Mouse (Mus musculus) ES-Bruce4 (cell line): ENCODE results near the gene Cdk5rap3. TPM values are rescaled to one million over a fixed set of nuclear protein-coding genes. Genes with fewer than 3 reads are reported as not detected.

Experiments used
- H3K27ac ChIP-seq: 2 replicates; pipeline ENCODE4 v1.5.1; 2012; ENCODE audit warnings: low read length, inconsistent platforms; ENCODE audit not compliant: insufficient read depth
- H3K27me3 ChIP-seq: 2 replicates; pipeline ENCODE4 v1.6.1; 2012; ENCODE audit warnings: mild to moderate bottlenecking, low read length, inconsistent platforms; ENCODE audit not compliant: control insufficient read depth, poor library complexity, insufficient read depth, severe bottlenecking
- H3K36me3 ChIP-seq: 2 replicates; pipeline ENCODE4 v1.6.1; 2012; ENCODE audit warnings: inconsistent platforms, mild to moderate bottlenecking, low read length, moderate library complexity; ENCODE audit not compliant: control insufficient read depth, poor library complexity, insufficient read depth, severe bottlenecking
- H3K4me1 ChIP-seq: one replicate; pipeline ENCODE4 v1.8.1; 2011; ENCODE audit warnings: low read length; ENCODE audit not compliant: control insufficient read depth, insufficient read depth
- H3K4me3 ChIP-seq: 2 replicates; pipeline ENCODE4 v1.5.1; 2011; ENCODE audit warnings: low read depth, mild to moderate bottlenecking, low read length
- H3K9ac ChIP-seq: 2 replicates; pipeline ENCODE4 v1.6.1; 2012; ENCODE audit warnings: low read depth, mild to moderate bottlenecking, inconsistent platforms; ENCODE audit not compliant: poor library complexity, severe bottlenecking
- H3K9me3 ChIP-seq: replicated peaks from 2 replicates; pipeline ENCODE4 v1.6.1; 2012; ENCODE audit warnings: mild to moderate bottlenecking, low read length, inconsistent platforms; ENCODE audit not compliant: control insufficient read depth, poor library complexity, insufficient read depth, severe bottlenecking
- CTCF ChIP-seq: IDR thresholded peaks from one replicate; pipeline ENCODE4 v1.8.1; 2011; ENCODE audit warnings: low read depth, low read length
- EP300 ChIP-seq: IDR thresholded peaks from 2 replicates; pipeline ENCODE4 v1.6.1; 2011; ENCODE audit warnings: low read depth, low read length; ENCODE audit not compliant: insufficient read depth
- POLR2A ChIP-seq: IDR thresholded peaks from one replicate; pipeline ENCODE4 v1.8.1; 2011; ENCODE audit warnings: low read length; ENCODE audit not compliant: insufficient read depth
- polyA plus RNA-seq: library from polyadenylated mRNA; stranded (reverse); fragments of >200 nt; gene quantifications from 2 replicates; pipeline ENCODE4 v1.2.4, GENCODE M21; 2011; ENCODE audit warnings: low read depth; ENCODE audit not compliant: missing spikeins, insufficient read depth, insufficient read length

The Cdk5rap3 gene
- polyA plus RNA-seq, 1 experiment = 93.3 TPM

DNA sequence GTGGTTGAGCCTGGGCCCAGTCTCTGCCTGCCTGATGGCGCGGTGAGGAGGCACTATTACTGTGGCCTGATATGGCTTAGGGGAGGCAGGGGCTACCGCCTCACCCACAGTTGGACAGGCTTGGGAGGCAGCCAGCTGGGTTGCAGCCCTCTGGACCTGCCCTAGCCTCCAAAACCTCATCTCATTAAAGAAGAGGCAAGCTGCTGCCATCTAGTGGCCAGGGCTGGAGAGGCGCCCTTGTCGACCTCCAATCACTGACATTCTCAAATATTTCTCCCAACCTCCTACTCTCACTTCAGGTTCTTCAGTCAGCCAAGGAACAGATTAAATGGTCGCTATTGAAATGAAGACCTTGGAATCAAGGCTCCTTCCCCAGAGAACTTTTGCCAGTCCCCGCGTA, 55.7 kb downstream of the Cdk5rap3 start:
- Histone ChIP-seq H3K4me3 (no peak overlapping the region), H3K4me1 (no peaks in the 10 kb centered on the region), H3K27me3 (no peaks in the 10 kb centered on the region), H3K36me3 (no peaks in the 10 kb centered on the region), H3K9ac (no peak overlapping the region), H3K9me3 (no peaks in the 10 kb centered on the region), H3K27ac (no peak overlapping the region)
- TF ChIP-seq CTCF (peak; percentile 92), POLR2A (no peak), EP300 (0 out of 2 replicates have a peak, but pooled peaks have one; percentile 26)

DNA sequence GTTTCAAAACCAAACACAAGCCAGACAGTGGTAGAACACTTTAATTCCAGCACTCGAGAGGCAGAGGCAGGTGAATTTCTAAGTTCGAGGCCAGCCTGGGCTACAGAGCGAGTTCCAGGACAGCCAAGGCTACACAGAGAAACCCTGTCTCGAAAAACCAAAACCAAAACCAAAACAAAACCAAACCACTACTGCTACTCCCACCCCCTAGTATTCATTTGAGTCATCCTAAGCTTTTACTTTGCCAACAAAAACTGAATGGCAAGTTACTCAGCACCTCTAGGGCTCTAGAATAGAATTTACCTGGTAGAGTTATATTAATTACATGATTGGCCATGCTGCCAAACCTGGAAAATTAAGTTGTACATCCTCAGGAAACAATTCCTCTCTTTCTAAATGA, 56.7 kb downstream of the Cdk5rap3 start:
- H3K4me1 ChIP-seq = no peaks in the 10 kb centered on the region
- H3K4me3 ChIP-seq = no peak overlapping the region
- no peak overlapping the region for H3K9ac ChIP-seq
- H3K27me3 ChIP-seq = no peaks in the 10 kb centered on the region
- no peak overlapping the region for H3K27ac ChIP-seq
- no peaks in the 10 kb centered on the region for H3K36me3 ChIP-seq
- no peak for TF ChIP-seq CTCF
- TF ChIP-seq EP300 = no peak
- TF ChIP-seq POLR2A = no peak
- no peaks in the 10 kb centered on the region for H3K9me3 ChIP-seq

DNA sequence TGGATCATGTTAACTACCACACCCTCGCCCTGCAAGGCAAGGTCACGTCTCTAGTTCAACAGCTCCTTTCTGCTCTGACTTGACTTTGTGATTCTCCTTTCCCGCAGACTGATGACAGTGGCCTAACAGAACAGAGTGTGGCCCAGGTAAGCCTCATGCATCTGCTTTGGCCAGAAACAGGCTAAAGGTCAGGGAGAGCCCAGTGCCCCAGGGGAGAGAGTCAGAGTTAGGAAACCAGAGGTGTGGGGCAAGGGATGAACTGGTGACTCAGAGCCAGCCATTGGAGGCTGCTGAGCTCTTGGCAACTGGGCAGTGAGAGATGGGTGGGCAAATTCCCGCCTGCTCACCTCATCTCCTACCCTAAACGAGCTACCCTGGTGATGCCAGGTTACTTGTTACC, 58.9 kb downstream of the Cdk5rap3 start:
- no peak overlapping the region for H3K4me3 ChIP-seq
- H3K9ac ChIP-seq = no peak overlapping the region
- no peaks in the 10 kb centered on the region for H3K4me1 ChIP-seq
- no peaks in the 10 kb centered on the region for H3K9me3 ChIP-seq
- no peaks in the 10 kb centered on the region for H3K27me3 ChIP-seq
- TF ChIP-seq EP300 = no peak
- no peak for TF ChIP-seq CTCF
- no peak for TF ChIP-seq POLR2A
- no peak overlapping the region for H3K27ac ChIP-seq
- no peaks in the 10 kb centered on the region for H3K36me3 ChIP-seq

Other genes starting within 250 kb of the Cdk5rap3 start
- gene Snx11, start 138.9 kb downstream of the Cdk5rap3 start, polyA plus RNA-seq = 27.3 and 31.1 TPM in 2 replicates
- gene Cbx1, start 127.4 kb downstream of the Cdk5rap3 start, polyA plus RNA-seq = 201 and 202 TPM in 2 replicates
- gene Nfe2l1, start 86.5 kb downstream of the Cdk5rap3 start, polyA plus RNA-seq = 181 and 194 TPM in 2 replicates
- 23.9 and 26.2 TPM in 2 replicates for gene Copz2, start 66.6 kb downstream of the Cdk5rap3 start, polyA plus RNA-seq
- gene Prr15l, start 11.6 kb upstream of the Cdk5rap3 start, polyA plus RNA-seq = 10.9 and 11.1 TPM in 2 replicates
- 23.6 and 24.1 TPM in 2 replicates for gene Pnpo, start 27.5 kb upstream of the Cdk5rap3 start, polyA plus RNA-seq
- 29.0 and 30.5 TPM in 2 replicates for gene Sp2, start 66.5 kb upstream of the Cdk5rap3 start, polyA plus RNA-seq
- gene Sp6, start 96.9 kb upstream of the Cdk5rap3 start, polyA plus RNA-seq = 12.4 and 13.5 TPM in 2 replicates
- 6.8 and 7.4 TPM in 2 replicates for gene Scrn2, start 113.4 kb upstream of the Cdk5rap3 start, polyA plus RNA-seq
- 1.5 and 2.4 TPM in 2 replicates for gene Lrrc46, start 124.9 kb upstream of the Cdk5rap3 start, polyA plus RNA-seq
- gene Mrpl10, start 125.1 kb upstream of the Cdk5rap3 start, polyA plus RNA-seq = 62.6 and 67.1 TPM in 2 replicates
- 8.3 and 9.1 TPM in 2 replicates for gene Osbpl7, start 134.1 kb upstream of the Cdk5rap3 start, polyA plus RNA-seq
- gene Tbx21, start 198.8 kb upstream of the Cdk5rap3 start, polyA plus RNA-seq = 0.24 TPM in 1 of 2 replicates, not detected in the other
- 5.4 and 6.1 TPM in 2 replicates for gene Tbkbp1, start 235.0 kb upstream of the Cdk5rap3 start, polyA plus RNA-seq